Mouse (Mus musculus) stomach, embryonic 15.5 days (tissue): ENCODE results near the gene Timm10. TPM values are rescaled to one million over a fixed set of nuclear protein-coding genes. Genes with fewer than 3 reads are reported as not detected.

Experiments used
- ATAC-seq: fragments of 200-750 bp; cut with Nextera tagmentation; 2 replicates; pipeline ENCODE4 v1.8.0; 2017; ENCODE audit warnings: low read depth, moderate number of reproducible peaks, moderate TSS enrichment; ENCODE audit not compliant: insufficient read depth, low FRiP score
- H3K27ac ChIP-seq: fragments of 300-500 bp; sonication (generic); 2 replicates; pipeline ENCODE4 v1.5.1; 2015; ENCODE audit warnings: mild to moderate bottlenecking, inconsistent platforms
- H3K27me3 ChIP-seq: fragments of 300-500 bp; sonication (generic); replicated peaks from 2 replicates; pipeline ENCODE4 v1.6.1; 2015; ENCODE audit warnings: inconsistent platforms
- H3K36me3 ChIP-seq: fragments of 300-500 bp; sonication (generic); 2 replicates; pipeline ENCODE4 v1.6.1; 2015; ENCODE audit warnings: inconsistent platforms
- H3K4me1 ChIP-seq: fragments of 300-500 bp; sonication (generic); 2 replicates; pipeline ENCODE4 v1.6.1; 2015; ENCODE audit warnings: inconsistent platforms
- H3K4me2 ChIP-seq: fragments of 300-500 bp; sonication (generic); 2 replicates; pipeline ENCODE4 v1.6.1; 2015; ENCODE audit warnings: mild to moderate bottlenecking, inconsistent platforms
- H3K4me3 ChIP-seq: fragments of 300-500 bp; sonication (generic); replicated peaks from 2 replicates; pipeline ENCODE4 v1.5.1; 2015; ENCODE audit warnings: inconsistent platforms
- H3K9ac ChIP-seq: fragments of 300-500 bp; sonication (generic); 2 replicates; pipeline ENCODE4 v1.6.1; 2015; ENCODE audit warnings: inconsistent platforms
- H3K9me3 ChIP-seq: fragments of 300-500 bp; sonication (generic); 2 replicates; pipeline ENCODE4 v1.6.1; 2016; ENCODE audit warnings: inconsistent platforms
- WGBS: fragments of 180-500 bp; shearing (Covaris S2); methylation state at CpG from one replicate; pipeline ENCODE4 v1.1.7; 2015; 5-methylcytosine and 5-hydroxymethylcytosine counted together
- polyA plus RNA-seq: library from polyadenylated mRNA; unstranded; fragments of >200 nt; fragmentation: Nextera tagmentation; extraction: Ambion mirVana; gene quantifications from 2 replicates; pipeline ENCODE4 v1.2.1, GENCODE M21; 2015

Timm10 gene
- polyA plus RNA-seq, 1 experiment from 2014 or later: 50.4 TPM

GRCm38 (mm10) chr2:84862231-84862630, 35.4 kb downstream of the Timm10 start:
- no peak overlapping the region for H3K27ac ChIP-seq
- no peak for ATAC-seq
- H3K36me3 ChIP-seq: peaks cover 20% of the 10 kb centered on the region
- no peak overlapping the region for H3K4me2 ChIP-seq
- H3K27me3 ChIP-seq: peaks cover 15% of the 10 kb centered on the region; the same call in 1 of the 2 replicates
- H3K4me3 ChIP-seq: no peak overlapping the region
- no peak overlapping the region for H3K9ac ChIP-seq
- peaks cover 8% of the 10 kb centered on the region for H3K4me1 ChIP-seq
- H3K9me3 ChIP-seq: no peaks in the 10 kb centered on the region
- 78% methylated on average over 3 of the region's 3 CpGs for WGBS

DNA sequence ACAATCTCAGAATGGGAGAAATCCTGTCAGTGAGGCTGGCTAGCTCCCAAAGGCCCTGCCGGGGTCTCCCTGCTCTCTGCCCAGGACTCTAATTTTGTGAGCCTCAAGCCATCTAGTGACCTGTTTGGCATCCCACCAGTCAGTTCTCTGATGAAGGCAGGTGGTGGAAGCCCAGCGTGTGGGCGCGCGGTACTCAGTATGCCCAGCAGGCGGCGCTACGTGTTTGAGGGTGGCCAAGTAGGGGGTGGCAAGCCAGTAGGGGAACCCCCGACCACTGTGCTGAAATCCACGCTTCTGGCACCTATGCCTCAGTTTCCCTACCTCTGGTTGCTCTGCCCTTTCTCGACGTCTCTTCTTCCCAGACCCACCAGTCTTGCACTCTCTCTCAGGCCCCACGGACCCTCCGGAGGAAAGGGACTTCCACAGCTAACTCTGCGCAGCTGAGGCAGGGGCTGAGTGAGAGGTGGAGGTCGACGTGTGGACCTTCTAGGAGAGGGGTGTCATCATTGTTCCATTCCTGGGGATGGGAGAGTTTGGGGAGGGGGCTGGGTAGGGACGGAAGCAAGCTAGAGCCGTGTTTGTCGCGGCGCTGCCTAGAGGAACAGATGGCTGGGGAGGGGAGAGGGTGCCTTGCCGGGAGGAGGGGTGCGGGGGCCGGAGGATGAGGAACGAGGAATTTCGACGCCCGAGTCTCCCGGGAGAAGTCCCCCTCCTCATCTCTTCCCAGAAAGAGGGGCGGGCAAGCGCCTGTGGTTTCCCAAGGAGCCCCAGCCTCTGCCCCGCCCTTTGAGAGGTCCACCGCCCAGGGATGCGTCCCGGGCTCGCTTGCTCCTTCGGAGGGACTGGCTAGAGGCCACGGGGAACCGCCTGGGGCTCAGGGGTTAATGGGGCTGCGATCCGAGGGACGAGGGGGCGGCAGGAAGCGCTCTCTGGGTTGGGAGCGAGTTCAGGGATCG, 39.1 kb downstream of the Timm10 start:
- 2% methylated on average over 47 of the region's 47 CpGs for whole genome bisulfite sequencing
- Histone ChIP-seq H3K9me3 (no peaks in the 10 kb centered on the region), H3K27me3 (peaks cover 48% of the 10 kb centered on the region), H3K4me3 (peak overlapping the region; percentile 36), H3K9ac (no peak overlapping the region), H3K36me3 (peaks cover 2% of the 10 kb centered on the region; the same call in 1 of the 2 replicates), H3K27ac (no peak overlapping the region), H3K4me2 (peak overlapping the region; percentile 76), H3K4me1 (peaks cover 8% of the 10 kb centered on the region)
- no peak; the same call in 1 of the 2 replicates for ATAC-seq

GRCm38 (mm10) chr2:84868521-84868943, 41.7 kb downstream of the Timm10 start:
- H3K4me2 ChIP-seq: no peak overlapping the region
- H3K4me1 ChIP-seq: peaks cover 20% of the 10 kb centered on the region
- H3K4me3 ChIP-seq: no peak overlapping the region
- H3K9ac ChIP-seq: no peak overlapping the region
- WGBS: 12% methylated on average over 5 of the region's 5 CpGs
- no peak for ATAC-seq
- H3K36me3 ChIP-seq: no peaks in the 10 kb centered on the region
- peaks cover 73% of the 10 kb centered on the region for H3K27me3 ChIP-seq
- no peaks in the 10 kb centered on the region for H3K9me3 ChIP-seq
- H3K27ac ChIP-seq: no peak overlapping the region

DNA sequence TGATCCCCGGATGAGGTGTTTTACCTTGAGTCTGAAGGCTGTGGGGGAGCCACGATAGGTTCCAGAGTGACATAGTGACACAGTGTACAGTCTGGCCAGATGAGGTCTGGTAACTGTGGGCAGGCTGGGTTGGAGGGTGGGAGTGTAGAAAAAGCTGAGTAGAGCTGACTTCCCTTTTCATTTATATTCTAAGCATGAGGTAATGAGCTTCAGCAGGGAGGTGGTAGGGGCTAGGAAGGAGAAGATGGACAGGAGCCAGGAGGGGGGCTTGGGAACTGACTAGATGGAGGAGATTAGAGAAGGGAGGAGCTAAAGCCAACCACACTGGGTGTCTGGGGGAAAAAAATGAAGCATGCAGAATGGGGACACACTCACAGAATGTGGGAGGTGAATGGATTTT, 42.2 kb downstream of the Timm10 start:
- H3K27me3 ChIP-seq: peaks cover 78% of the 10 kb centered on the region
- H3K9me3 ChIP-seq: no peaks in the 10 kb centered on the region
- 63% methylated on average over 2 of the region's 2 CpGs for WGBS
- no peak for ATAC-seq
- no peaks in the 10 kb centered on the region for H3K36me3 ChIP-seq
- peaks cover 20% of the 10 kb centered on the region for H3K4me1 ChIP-seq
- H3K9ac ChIP-seq: no peak overlapping the region
- H3K4me3 ChIP-seq: no peak overlapping the region
- H3K4me2 ChIP-seq: no peak overlapping the region
- H3K27ac ChIP-seq: no peak overlapping the region

DNA sequence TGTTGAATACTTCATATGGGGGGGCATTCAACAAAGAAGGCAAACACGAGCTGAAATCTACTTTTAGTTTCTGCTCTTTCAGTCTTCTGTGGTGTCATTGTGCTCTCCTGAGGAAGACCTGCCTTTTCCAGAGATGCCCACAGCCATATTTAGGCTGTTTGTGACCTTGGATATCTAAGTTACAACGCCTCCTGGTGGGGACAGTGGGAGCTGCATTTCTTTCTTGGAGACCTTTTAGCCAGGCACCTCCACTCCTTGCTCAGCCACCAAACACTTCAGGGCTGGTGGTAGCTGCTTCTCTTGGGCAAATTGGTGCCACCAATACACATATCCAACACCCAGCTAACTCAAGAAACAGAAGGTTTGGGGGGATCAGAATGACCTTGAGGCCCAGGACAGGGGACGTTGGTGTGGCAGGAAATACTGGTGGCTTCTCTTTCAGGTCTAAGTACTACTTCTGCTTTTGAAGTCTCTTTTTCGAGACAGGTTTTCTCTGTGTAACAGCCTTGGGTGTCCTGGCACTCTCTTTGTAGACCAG, 43.9 kb downstream of the Timm10 start:
- H3K27me3 ChIP-seq: peaks cover 88% of the 10 kb centered on the region
- H3K36me3 ChIP-seq: no peaks in the 10 kb centered on the region

GRCm38 (mm10) chr2:84872105-84872716, 45.4 kb downstream of the Timm10 start:
- Histone ChIP-seq H3K27ac (no peak overlapping the region), H3K4me2 (peak overlapping the region; percentile 97), H3K4me3 (peak overlapping the region; percentile 49), H3K9me3 (no peaks in the 10 kb centered on the region), H3K27me3 (peaks cover 84% of the 10 kb centered on the region), H3K9ac (no peak overlapping the region), H3K4me1 (peaks cover 12% of the 10 kb centered on the region), H3K36me3 (no peaks in the 10 kb centered on the region)
- ATAC-seq: no peak; the same call in 1 of the 2 replicates
- WGBS: 2% methylated on average over 78 of the region's 78 CpGs

More for the DNA sequence above, 43.9 kb downstream of the Timm10 start:
- Histone ChIP-seq H3K4me3 (no peak overlapping the region), H3K9ac (no peak overlapping the region), H3K4me1 (peaks cover 19% of the 10 kb centered on the region), H3K9me3 (no peaks in the 10 kb centered on the region), H3K27ac (no peak overlapping the region), H3K4me2 (no peak overlapping the region)
- no peak for ATAC-seq
- 64% methylated on average over 4 of the region's 4 CpGs for WGBS

- no peak for ATAC-seq
- Histone ChIP-seq H3K4me1 (peaks cover 12% of the 10 kb centered on the region), H3K27me3 (peaks cover 51% of the 10 kb centered on the region), H3K27ac (no peak overlapping the region), H3K9ac (no peak overlapping the region), H3K36me3 (no peaks in the 10 kb centered on the region), H3K4me3 (no peak overlapping the region), H3K4me2 (no peak overlapping the region), H3K9me3 (no peaks in the 10 kb centered on the region)
- WGBS: 37% methylated on average over 6 of the region's 6 CpGs
Observed at GRCm38 (mm10) chr2:84875842-84876241, 49.0 kb downstream of the Timm10 start.

Other genes starting within 250 kb of the Timm10 start
- 60.0 and 71.9 TPM in 2 replicates for gene Ctnnd1, start 176.2 kb upstream of the Timm10 start, polyA plus RNA-seq
- gene Btbd18, start 167.9 kb upstream of the Timm10 start, polyA plus RNA-seq: 0.18 and 0.22 TPM in 2 replicates
- gene Selenoh, start 156.2 kb upstream of the Timm10 start, polyA plus RNA-seq: 221 and 237 TPM in 2 replicates
- not detected in 2 replicates for gene Gm28635, start 149.0 kb upstream of the Timm10 start, polyA plus RNA-seq
- 31.1 and 34.5 TPM in 2 replicates for gene Med19, start 148.6 kb upstream of the Timm10 start, polyA plus RNA-seq
- 119 and 133 TPM in 2 replicates for gene Tmx2, start 147.9 kb upstream of the Timm10 start, polyA plus RNA-seq
- 27.8 and 28.5 TPM in 2 replicates for gene Zdhhc5, start 111.8 kb upstream of the Timm10 start, polyA plus RNA-seq
- gene Clp1, start 99.6 kb upstream of the Timm10 start, polyA plus RNA-seq: 23.7 and 26.9 TPM in 2 replicates
- 7.5 and 11.0 TPM in 2 replicates for gene Ypel4, start 92.9 kb upstream of the Timm10 start, polyA plus RNA-seq
- gene Gm19426, start 83.3 kb upstream of the Timm10 start, polyA plus RNA-seq: 6.7 and 7.2 TPM in 2 replicates
- 76.0 and 79.6 TPM in 2 replicates for gene Serping1, start 51.6 kb upstream of the Timm10 start, polyA plus RNA-seq
- gene Ube2l6, start 28.2 kb upstream of the Timm10 start, polyA plus RNA-seq: 52.7 and 79.0 TPM in 2 replicates
- gene Smtnl1, start 4.3 kb upstream of the Timm10 start, polyA plus RNA-seq: 0.08 and 0.19 TPM in 2 replicates
- 19.5 and 26.3 TPM in 2 replicates for gene Slc43a1, start 11.9 kb downstream of the Timm10 start, polyA plus RNA-seq
- gene Rtn4rl2, start 59.7 kb downstream of the Timm10 start, polyA plus RNA-seq: 0.85 and 0.91 TPM in 2 replicates
- 44.8 and 47.4 TPM in 2 replicates for gene Slc43a3, start 109.6 kb downstream of the Timm10 start, polyA plus RNA-seq
- 1.8 and 4.0 TPM in 2 replicates for gene Prg2, start 153.5 kb downstream of the Timm10 start, polyA plus RNA-seq
- 0.51 TPM in 1 of 2 replicates, not detected in the other for gene Prg3, start 161.2 kb downstream of the Timm10 start, polyA plus RNA-seq
- gene Ssrp1, start 210.2 kb downstream of the Timm10 start, polyA plus RNA-seq: 242 and 244 TPM in 2 replicates
- gene P2rx3, start 210.5 kb downstream of the Timm10 start, polyA plus RNA-seq: 1.4 and 1.6 TPM in 2 replicates
- gene Tnks1bp1, start 221.0 kb downstream of the Timm10 start, polyA plus RNA-seq: 38.6 and 48.4 TPM in 2 replicates